ENCODE assay signal across 8 mouse cellular contexts in genomic region chr17:48543301-48543765, GRCm38 (mm10).
DNase-seq lines count a peak whose midpoint lies in the region; ATAC-seq and TF ChIP-seq lines count a peak whose summit lies in the region.

No protein-coding gene starts in this region.

- no peaks in the 10 kb centered on the region for H3K9me3 ChIP-seq in embryonic facial prominence, embryonic 13.5 days
- H3K9me3 ChIP-seq in embryonic facial prominence, embryonic 10.5 days = no peaks in the 10 kb centered on the region
- no peaks in the 10 kb centered on the region for H3K9me3 ChIP-seq in midbrain, postnatal 0 days (ENCODE audit: low read length)

- 0 out of 2 replicates have a peak, but pooled peaks cover 3% of the 10 kb centered on the region for H3K4me1 ChIP-seq in embryonic facial prominence, embryonic 13.5 days
- peaks cover 4% of the 10 kb centered on the region; the same call in 1 of the 2 replicates for H3K4me1 ChIP-seq in embryonic facial prominence, embryonic 10.5 days
- no peaks in the 10 kb centered on the region for H3K4me1 ChIP-seq in cortical plate, adult 2 months (ENCODE audit: control insufficient read depth, insufficient read depth, low read length)
- peaks cover 4% of the 10 kb centered on the region; the same call in 1 of the 2 replicates for H3K4me1 ChIP-seq in midbrain, postnatal 0 days (ENCODE audit: insufficient read depth, low read length)

- no peak overlapping the region for H3K4me3 ChIP-seq in embryonic facial prominence, embryonic 13.5 days
- no peak overlapping the region for H3K4me3 ChIP-seq in embryonic facial prominence, embryonic 10.5 days
- peak overlapping the region; percentile 25 for H3K4me3 ChIP-seq in cortical plate, adult 2 months (ENCODE audit: insufficient read depth, low read length)
- H3K4me3 ChIP-seq in midbrain, postnatal 0 days (ENCODE audit: low read depth, low read length) = no peak overlapping the region

- no peaks in the 10 kb centered on the region for H3K36me3 ChIP-seq in embryonic facial prominence, embryonic 13.5 days
- H3K36me3 ChIP-seq in embryonic facial prominence, embryonic 10.5 days (replicated peaks) = no peaks in the 10 kb centered on the region
- H3K36me3 ChIP-seq in midbrain, postnatal 0 days (ENCODE audit: insufficient read depth, low read length) = no peaks in the 10 kb centered on the region

- no peak overlapping the region for H3K9ac ChIP-seq in embryonic facial prominence, embryonic 13.5 days
- H3K9ac ChIP-seq in midbrain, postnatal 0 days (replicated peaks; ENCODE audit: low read length, poor library complexity, severe bottlenecking) = no peak overlapping the region; the same call in 1 of the 2 replicates

- 70% methylated on average over 15 of the region's 15 CpGs for WGBS in embryonic facial prominence, embryonic 13.5 days
- WGBS in embryonic facial prominence, embryonic 10.5 days = 78% methylated on average over 15 of the region's 15 CpGs
- 56% methylated on average over 15 of the region's 15 CpGs for WGBS in midbrain, postnatal 0 days

- no peak for TF ChIP-seq POLR2A in cortical plate, adult 2 months (IDR thresholded peaks at IDR 0.05; ENCODE audit: extremely low read depth, insufficient read depth, low read length)

- no peak for TF ChIP-seq CTCF in cortical plate, adult 2 months (IDR thresholded peaks at IDR 0.05; ENCODE audit: extremely low read depth, insufficient read depth, low read length)
- no peak for TF ChIP-seq CTCF in midbrain, postnatal 0 days (IDR thresholded peaks at IDR 0.05)

- no peak for ATAC-seq in embryonic facial prominence, embryonic 13.5 days (ENCODE audit: insufficient number of reproducible peaks, insufficient read depth, low FRiP score, low TSS enrichment, low read depth)
- ATAC-seq in midbrain, postnatal 0 days (ENCODE audit: low FRiP score) = no peak

- no peak for DNase-seq in embryonic facial prominence, embryonic 10.5 days (ENCODE audit: low spot score)
- DNase-seq in layer of hippocampus, adult 11-12 months (ENCODE audit: low spot score) = peak; percentile 60
- no peak for DNase-seq in midbrain, postnatal 0 days (ENCODE audit: low spot score)
- DNase-seq in spleen, postnatal 36 days (ENCODE audit: low spot score in 2 of 2) = no peak
- no peak for DNase-seq in urinary bladder, postnatal 10 days (ENCODE audit: low spot score)
- DNase-seq in embryo, embryonic 11 days = no peak

- no peaks in the 10 kb centered on the region for H3K27me3 ChIP-seq in embryonic facial prominence, embryonic 13.5 days
- H3K27me3 ChIP-seq in embryonic facial prominence, embryonic 10.5 days (replicated peaks; ENCODE audit: low read depth, poor library complexity, severe bottlenecking) = no peaks in the 10 kb centered on the region
- no peaks in the 10 kb centered on the region for H3K27me3 ChIP-seq in midbrain, postnatal 0 days (ENCODE audit: insufficient read depth, low read length)

- peak overlapping the region; percentile 22; the same call in 1 of the 2 replicates for H3K4me2 ChIP-seq in embryonic facial prominence, embryonic 13.5 days
- H3K4me2 ChIP-seq in midbrain, postnatal 0 days (ENCODE audit: low read depth, low read length, poor library complexity, severe bottlenecking) = peak overlapping the region; percentile 18; the same call in 1 of the 2 replicates

- H3K27ac ChIP-seq in embryonic facial prominence, embryonic 13.5 days = no peak overlapping the region
- H3K27ac ChIP-seq in embryonic facial prominence, embryonic 10.5 days (replicated peaks) = no peak overlapping the region
- H3K27ac ChIP-seq in cortical plate, adult 2 months (ENCODE audit: insufficient read depth, low read length) = peak overlapping the region; percentile 24
- H3K27ac ChIP-seq in midbrain, postnatal 0 days (ENCODE audit: low read depth, low read length) = no peak overlapping the region
